7 mouse cellular contexts compared by ENCODE assay signal in genomic region chr7:43442684-43443083, GRCm38 (mm10). TPM values are rescaled to one million over a fixed set of nuclear protein-coding genes. Genes with fewer than 3 reads are reported as not detected.
DNase-seq lines count a peak whose midpoint lies in the region; ATAC-seq and TF ChIP-seq lines count a peak whose summit lies in the region.

No protein-coding gene starts in this region.

- no peaks in the 10 kb centered on the region for H3K27me3 ChIP-seq in lung, embryonic 15.5 days
- no peaks in the 10 kb centered on the region for H3K27me3 ChIP-seq in forebrain, embryonic 11.5 days (ENCODE audit: control insufficient read depth, insufficient read depth, low read length)
- H3K27me3 ChIP-seq in limb, embryonic 12.5 days = no peaks in the 10 kb centered on the region
- H3K27me3 ChIP-seq in small intestine, adult 2 months (ENCODE audit: control insufficient read depth, insufficient read depth, low read length) = no peaks in the 10 kb centered on the region

- H3K9ac ChIP-seq in lung, embryonic 15.5 days = peak overlapping the region; percentile 50
- peak overlapping the region; percentile 63 for H3K9ac ChIP-seq in forebrain, embryonic 11.5 days (ENCODE audit: low read length)
- peak overlapping the region; percentile 60 for H3K9ac ChIP-seq in limb, embryonic 12.5 days (replicated peaks)

- no peak for TF ChIP-seq POLR2A in small intestine, adult 2 months (IDR thresholded peaks at IDR 0.05; ENCODE audit: low read depth, low read length)

- ATAC-seq in lung, embryonic 15.5 days (ENCODE audit: borderline replicate concordance, extremely low read depth, low FRiP score, low TSS enrichment) = no peak
- ATAC-seq in forebrain, embryonic 11.5 days (replicated peaks; ENCODE audit: low FRiP score) = no peak
- no peak for ATAC-seq in limb, embryonic 12.5 days (ENCODE audit: insufficient number of reproducible peaks, insufficient read depth, low FRiP score, low TSS enrichment, low read depth)

- H3K27ac ChIP-seq in lung, embryonic 15.5 days = peak overlapping the region; percentile 98
- no peak overlapping the region for H3K27ac ChIP-seq in forebrain, embryonic 11.5 days (ENCODE audit: low read depth, low read length)
- peak overlapping the region; percentile 95 for H3K27ac ChIP-seq in limb, embryonic 12.5 days
- H3K27ac ChIP-seq in small intestine, adult 2 months (ENCODE audit: insufficient read depth, low read depth, low read length) = peak overlapping the region; percentile 100

- WGBS in lung, embryonic 15.5 days = 14% methylated on average over 9 of the region's 9 CpGs
- WGBS in forebrain, embryonic 11.5 days = 12% methylated on average over 9 of the region's 9 CpGs
- 15% methylated on average over 9 of the region's 9 CpGs for WGBS in limb, embryonic 12.5 days
- 8% methylated on average over 9 of the region's 9 CpGs for WGBS in small intestine, adult 2 months

- peaks cover 19% of the 10 kb centered on the region for H3K4me1 ChIP-seq in lung, embryonic 15.5 days
- H3K4me1 ChIP-seq in forebrain, embryonic 11.5 days (replicated peaks; ENCODE audit: control insufficient read depth, insufficient read depth, low read length) = peaks cover 7% of the 10 kb centered on the region; the same call in 1 of the 2 replicates
- H3K4me1 ChIP-seq in limb, embryonic 12.5 days (replicated peaks) = peaks cover 17% of the 10 kb centered on the region
- peaks cover 4% of the 10 kb centered on the region for H3K4me1 ChIP-seq in small intestine, adult 2 months (ENCODE audit: control insufficient read depth, insufficient read depth, insufficient read length, low read length)

- no peaks in the 10 kb centered on the region for H3K36me3 ChIP-seq in lung, embryonic 15.5 days
- no peaks in the 10 kb centered on the region for H3K36me3 ChIP-seq in forebrain, embryonic 11.5 days (ENCODE audit: control insufficient read depth, insufficient read depth, low read length)
- H3K36me3 ChIP-seq in limb, embryonic 12.5 days = no peaks in the 10 kb centered on the region
- no peaks in the 10 kb centered on the region for H3K36me3 ChIP-seq in small intestine, adult 2 months (ENCODE audit: control insufficient read depth, insufficient read depth, low read length)

- no peak for DNase-seq in lung, postnatal 4 days
- no peak for DNase-seq in forebrain, embryonic 11.5 days (ENCODE audit: low spot score)
- no peak for DNase-seq in spleen, postnatal 36 days (ENCODE audit: low spot score in 2 of 2)
- DNase-seq in embryo, embryonic 9.5 days (ENCODE audit: extremely low spot score) = no peak

- H3K9me3 ChIP-seq in lung, embryonic 15.5 days = no peaks in the 10 kb centered on the region
- H3K9me3 ChIP-seq in forebrain, embryonic 11.5 days (ENCODE audit: control insufficient read depth, low read length) = no peaks in the 10 kb centered on the region
- no peaks in the 10 kb centered on the region for H3K9me3 ChIP-seq in limb, embryonic 12.5 days

- H3K4me3 ChIP-seq in lung, embryonic 15.5 days = peak overlapping the region; percentile 54
- peak overlapping the region; percentile 52 for H3K4me3 ChIP-seq in forebrain, embryonic 11.5 days (ENCODE audit: low read depth, low read length)
- peak overlapping the region; percentile 54 for H3K4me3 ChIP-seq in limb, embryonic 12.5 days (replicated peaks)
- H3K4me3 ChIP-seq in small intestine, adult 2 months (ENCODE audit: low read depth, low read length) = peak overlapping the region; percentile 95

- H3K4me2 ChIP-seq in lung, embryonic 15.5 days = peak overlapping the region; percentile 84
- H3K4me2 ChIP-seq in forebrain, embryonic 11.5 days (ENCODE audit: low read depth, low read length, severe bottlenecking) = peak overlapping the region; percentile 81
- H3K4me2 ChIP-seq in limb, embryonic 12.5 days = peak overlapping the region; percentile 80

- no peak for TF ChIP-seq CTCF in small intestine, adult 2 months (IDR thresholded peaks at IDR 0.05; ENCODE audit: extremely low read depth, insufficient read length, insufficient replicate concordance, low read depth, low read length)

RNA-seq across cellular contexts. Expression of gene Etfb, which starts 1.2 kb away (rescaled TPM):
- polyA plus RNA-seq in lung, embryonic 15.5 days (2015; fragmentation: Nextera tagmentation; extraction: Ambion mirVana) = 331 and 333 TPM in 2 replicates
- polyA plus RNA-seq in forebrain, embryonic 11.5 days (2014; fragmentation: Nextera tagmentation; extraction: Ambion mirVana) = 193 and 201 TPM in 2 replicates
- polyA plus RNA-seq in limb, embryonic 12.5 days (2016; fragmentation: Nextera tagmentation; extraction: Ambion mirVana) = 236 and 240 TPM in 2 replicates
- 45.1 and 66.8 TPM in 2 replicates for polyA plus RNA-seq in small intestine, adult 2 months (2012; rRNA removed)

RNA-seq across cellular contexts. Expression of gene Gm45233, which starts 1.2 kb away (rescaled TPM):
- 0.45 TPM in 1 of 2 replicates, not detected in the other for polyA plus RNA-seq in lung, embryonic 15.5 days (2015; fragmentation: Nextera tagmentation; extraction: Ambion mirVana)
- polyA plus RNA-seq in forebrain, embryonic 11.5 days (2014; fragmentation: Nextera tagmentation; extraction: Ambion mirVana) = not detected in 2 replicates
- polyA plus RNA-seq in limb, embryonic 12.5 days (2016; fragmentation: Nextera tagmentation; extraction: Ambion mirVana) = 1.1 TPM in 1 of 2 replicates, not detected in the other
- 0.29 TPM in 1 of 2 replicates, not detected in the other for polyA plus RNA-seq in small intestine, adult 2 months (2012; rRNA removed)

RNA-seq across cellular contexts. Expression of gene Cldnd2, which starts 2.1 kb away (rescaled TPM):
- polyA plus RNA-seq in lung, embryonic 15.5 days (2015; fragmentation: Nextera tagmentation; extraction: Ambion mirVana) = not detected in 2 replicates
- not detected in 2 replicates for polyA plus RNA-seq in forebrain, embryonic 11.5 days (2014; fragmentation: Nextera tagmentation; extraction: Ambion mirVana)
- not detected in 2 replicates for polyA plus RNA-seq in limb, embryonic 12.5 days (2016; fragmentation: Nextera tagmentation; extraction: Ambion mirVana)
- polyA plus RNA-seq in small intestine, adult 2 months (2012; rRNA removed) = not detected in 2 replicates

RNA-seq across cellular contexts. Expression of gene Nkg7, which starts 5.8 kb away (rescaled TPM):
- polyA plus RNA-seq in lung, embryonic 15.5 days (2015; fragmentation: Nextera tagmentation; extraction: Ambion mirVana) = 1.2 and 7.7 TPM in 2 replicates
- not detected in 2 replicates for polyA plus RNA-seq in forebrain, embryonic 11.5 days (2014; fragmentation: Nextera tagmentation; extraction: Ambion mirVana)
- polyA plus RNA-seq in limb, embryonic 12.5 days (2016; fragmentation: Nextera tagmentation; extraction: Ambion mirVana) = 0.64 TPM in 1 of 2 replicates, not detected in the other
- polyA plus RNA-seq in small intestine, adult 2 months (2012; rRNA removed) = 28.1 and 31.3 TPM in 2 replicates

RNA-seq across cellular contexts. Expression of gene Lim2, which starts 15.2 kb away (rescaled TPM):
- polyA plus RNA-seq in lung, embryonic 15.5 days (2015; fragmentation: Nextera tagmentation; extraction: Ambion mirVana) = not detected in 2 replicates
- not detected in 2 replicates for polyA plus RNA-seq in forebrain, embryonic 11.5 days (2014; fragmentation: Nextera tagmentation; extraction: Ambion mirVana)
- not detected in 2 replicates for polyA plus RNA-seq in limb, embryonic 12.5 days (2016; fragmentation: Nextera tagmentation; extraction: Ambion mirVana)
- polyA plus RNA-seq in small intestine, adult 2 months (2012; rRNA removed) = not detected in 2 replicates
